Mouse (Mus musculus) right cerebral cortex, postnatal 36 days (tissue): ENCODE data around the gene Mpdu1.
"Not testable (repeated sequence)": the region's sequence is repeated elsewhere in the genome, so short reads cannot be mapped to it uniquely, and the experiment has no call there.

Experiments used
- DNase-seq, 2 experiments: peaks; one replicate each; pipeline ENCODE4 v3.0.0; 2022; ENCODE audit warnings: low spot score in 2 of 2, mixed read lengths in 1 of 2

Mpdu1 gene

DNA sequence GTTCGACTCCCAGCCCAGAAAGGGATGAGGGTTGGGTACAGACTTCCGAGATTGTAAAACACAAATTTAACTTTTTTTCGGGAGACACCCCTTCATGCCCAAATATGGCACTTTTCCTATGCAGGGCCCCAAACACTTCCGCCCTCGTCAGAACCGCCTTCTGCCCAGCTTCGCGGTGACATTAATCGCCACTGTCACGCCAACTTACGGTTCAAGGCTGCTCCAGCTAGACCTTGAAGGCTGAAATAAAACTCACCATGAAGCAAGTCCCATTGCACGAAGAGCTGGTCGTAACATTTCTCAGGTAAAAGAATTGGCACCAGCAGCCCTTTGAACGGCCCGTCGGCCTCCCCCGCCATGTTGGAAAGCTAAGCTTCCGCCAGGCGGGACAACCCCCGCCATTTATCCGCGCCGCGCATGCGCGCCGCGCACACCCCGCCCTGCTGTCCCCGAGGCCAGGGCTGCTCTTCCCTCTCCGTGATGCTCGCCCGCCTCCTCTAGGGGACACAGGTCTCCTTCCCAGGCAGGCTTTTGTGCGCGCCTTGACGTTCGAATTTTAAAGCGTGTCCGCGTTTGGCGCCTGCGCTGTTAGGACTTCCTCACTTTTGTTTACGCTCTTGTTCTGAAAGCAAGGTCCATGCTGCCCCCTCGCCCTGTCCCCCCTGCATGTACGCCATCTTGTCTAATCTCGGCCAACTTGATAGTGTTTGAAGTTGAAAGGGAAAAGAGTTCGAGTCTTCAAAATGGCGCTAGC lies at the start of gene Mpdu1:
Gene Mpdu1 (minus strand): TSS at position 430 of the 754 bp plus-strand sequence.
- peak; percentile 91 to 94 for DNase-seq

DNA sequence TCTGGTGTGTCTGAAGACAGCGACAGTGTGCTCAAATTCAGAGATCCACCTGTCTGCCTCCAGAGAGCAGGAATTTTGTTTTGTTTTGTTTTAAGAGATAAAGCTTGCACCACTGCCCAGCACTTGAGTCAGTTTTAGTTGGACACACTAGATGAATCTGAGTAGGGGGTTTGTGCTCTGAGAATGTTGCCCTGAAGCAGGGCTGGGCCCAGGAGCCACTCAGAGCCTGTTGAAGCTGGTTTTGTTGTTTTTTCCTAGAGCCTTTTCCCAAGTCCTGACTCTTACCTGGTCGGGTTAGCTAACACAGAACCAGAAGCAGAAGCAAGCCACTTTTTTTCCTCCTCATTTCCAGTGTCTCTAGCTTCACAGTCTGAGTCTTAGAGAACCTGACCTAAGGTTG lies 48.6 kb upstream of the Mpdu1 start:
- no peak for DNase-seq

DNA sequence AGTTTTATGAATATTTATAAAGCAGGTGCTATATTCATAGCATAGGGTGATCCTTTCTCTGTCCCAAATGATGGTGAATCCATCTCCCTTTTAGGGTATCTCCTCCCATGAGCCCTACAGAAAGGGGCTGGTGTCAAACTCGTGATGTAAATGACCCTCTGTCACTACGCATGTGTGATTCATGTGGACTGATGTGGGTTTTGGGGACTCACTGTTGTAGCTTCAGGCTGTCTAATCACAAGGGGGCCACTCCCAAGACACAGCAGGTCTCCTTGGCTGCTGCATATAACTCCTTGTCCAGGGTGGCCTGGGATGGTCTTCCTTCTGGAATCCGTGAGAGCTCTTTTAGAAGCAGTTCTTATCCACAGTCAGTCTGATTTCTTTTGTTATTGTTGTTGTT lies 48.0 kb upstream of the Mpdu1 start:
- no peak for DNase-seq

DNA sequence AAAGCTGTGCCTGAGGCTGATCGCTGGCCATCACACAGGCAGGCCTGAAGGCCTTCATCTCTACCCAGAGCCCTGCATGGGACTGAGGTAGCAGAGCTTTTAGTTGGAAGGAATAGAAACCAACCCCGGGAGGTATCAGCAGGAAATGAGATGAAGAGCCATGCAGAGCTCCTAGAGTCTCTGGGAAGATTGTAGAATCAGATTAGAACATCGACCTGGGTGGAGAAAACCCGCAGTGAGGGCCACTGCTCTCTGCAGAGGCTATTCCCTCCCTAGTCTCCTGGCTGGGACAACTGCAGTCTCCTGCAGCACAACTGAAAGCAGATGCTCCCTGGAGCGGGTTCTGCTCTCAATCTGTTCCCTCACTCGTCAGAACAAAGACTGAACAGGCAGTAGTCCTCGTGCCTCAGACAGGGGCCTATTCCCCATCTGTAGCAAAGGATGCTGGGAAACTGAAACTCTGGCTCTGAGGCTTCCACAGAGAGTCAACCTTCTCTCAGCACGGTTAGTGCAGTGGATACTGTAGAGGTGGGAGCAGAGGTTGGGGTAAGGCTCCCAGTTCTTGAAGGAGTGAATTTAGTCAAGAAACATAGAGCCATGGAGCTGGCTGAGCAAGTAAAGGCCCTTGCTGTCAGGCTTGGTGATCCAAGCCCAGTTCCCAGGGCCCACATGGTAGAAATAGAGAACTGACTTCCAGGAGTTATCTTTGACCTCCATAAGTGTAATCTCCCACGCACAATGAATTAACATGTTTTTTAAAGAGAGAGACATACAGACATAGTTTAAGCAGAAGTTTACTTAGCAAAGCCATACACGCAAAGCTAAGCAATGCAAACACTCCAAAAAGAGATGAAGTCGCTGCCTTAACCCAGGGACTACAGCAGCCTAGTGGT lies 47.4 kb upstream of the Mpdu1 start:
- DNase-seq, result no peak

DNA sequence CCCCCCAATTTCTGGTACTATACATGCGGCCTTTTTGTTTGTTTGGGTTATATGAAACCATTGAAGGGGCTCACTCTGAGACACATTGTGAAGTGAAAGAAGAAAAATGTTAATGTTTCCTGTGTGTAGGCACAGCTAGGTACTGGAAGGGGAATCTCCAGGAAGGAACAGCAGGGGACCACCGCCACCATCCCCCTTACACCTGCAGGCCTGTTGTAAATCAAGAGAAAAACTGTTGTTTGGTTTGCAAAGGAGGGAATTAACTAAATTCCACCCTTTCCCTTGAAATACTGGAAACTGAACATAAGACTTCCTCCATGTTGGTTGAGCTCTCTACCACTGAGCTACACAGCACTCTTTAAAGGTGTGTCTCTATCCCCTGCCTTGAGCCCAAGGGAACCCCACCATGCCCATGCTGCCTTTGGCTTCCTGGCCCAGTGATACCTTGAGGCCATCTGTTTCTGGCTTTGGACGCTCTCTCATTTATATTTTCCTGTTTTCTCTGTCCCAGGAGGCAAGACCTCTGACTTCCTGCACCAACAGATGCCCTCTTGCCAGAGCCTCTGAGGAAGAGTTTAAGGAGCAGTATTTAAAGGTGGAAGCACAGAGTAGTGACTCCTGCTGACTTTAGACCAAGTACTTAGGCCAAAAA lies 46.3 kb upstream of the Mpdu1 start:
- no peak for DNase-seq

DNA sequence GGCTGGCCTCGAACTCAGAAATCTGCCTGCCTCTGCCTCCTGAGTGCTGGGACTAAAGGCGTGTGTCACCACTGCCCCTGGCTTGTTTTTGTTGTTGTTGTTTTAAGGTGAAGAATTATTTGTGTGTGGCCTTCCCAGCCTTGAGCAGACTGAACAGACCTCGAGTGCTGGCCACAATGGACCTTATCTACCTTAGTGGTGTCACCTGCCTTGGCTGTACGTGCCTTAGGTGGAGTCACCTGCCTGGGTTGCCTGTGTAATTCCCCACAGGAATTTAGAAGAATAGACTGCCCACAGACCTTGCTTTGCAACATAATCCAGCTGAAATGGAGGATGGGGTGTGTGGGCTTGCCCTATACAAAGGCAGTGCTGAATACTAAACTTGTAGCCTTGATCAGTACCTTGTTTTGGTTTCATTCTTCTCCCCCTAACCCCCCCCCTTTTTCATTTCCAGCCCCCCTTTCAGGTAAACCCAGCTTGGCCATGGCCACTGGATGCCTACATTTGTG lies 45.5 kb upstream of the Mpdu1 start:
- DNase-seq, result no peak

DNA sequence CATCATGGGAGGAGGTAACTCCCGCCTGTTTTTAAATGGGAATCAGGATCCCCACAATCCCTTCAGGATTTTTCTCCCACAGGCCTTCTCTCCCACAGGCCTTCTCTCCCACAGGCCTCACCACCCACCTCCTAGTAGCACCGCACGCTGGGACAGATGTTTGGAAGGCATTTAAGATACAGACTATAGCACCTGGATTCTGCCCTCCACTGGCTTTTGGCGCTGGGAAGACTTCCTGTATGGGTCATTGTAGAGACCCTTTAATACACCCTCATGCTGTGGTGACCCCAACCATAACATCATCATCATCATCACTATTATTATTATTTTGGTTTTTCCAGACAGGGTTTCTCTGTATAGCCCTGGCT lies 45.0 kb upstream of the Mpdu1 start:
- DNase-seq, result no peak

DNA sequence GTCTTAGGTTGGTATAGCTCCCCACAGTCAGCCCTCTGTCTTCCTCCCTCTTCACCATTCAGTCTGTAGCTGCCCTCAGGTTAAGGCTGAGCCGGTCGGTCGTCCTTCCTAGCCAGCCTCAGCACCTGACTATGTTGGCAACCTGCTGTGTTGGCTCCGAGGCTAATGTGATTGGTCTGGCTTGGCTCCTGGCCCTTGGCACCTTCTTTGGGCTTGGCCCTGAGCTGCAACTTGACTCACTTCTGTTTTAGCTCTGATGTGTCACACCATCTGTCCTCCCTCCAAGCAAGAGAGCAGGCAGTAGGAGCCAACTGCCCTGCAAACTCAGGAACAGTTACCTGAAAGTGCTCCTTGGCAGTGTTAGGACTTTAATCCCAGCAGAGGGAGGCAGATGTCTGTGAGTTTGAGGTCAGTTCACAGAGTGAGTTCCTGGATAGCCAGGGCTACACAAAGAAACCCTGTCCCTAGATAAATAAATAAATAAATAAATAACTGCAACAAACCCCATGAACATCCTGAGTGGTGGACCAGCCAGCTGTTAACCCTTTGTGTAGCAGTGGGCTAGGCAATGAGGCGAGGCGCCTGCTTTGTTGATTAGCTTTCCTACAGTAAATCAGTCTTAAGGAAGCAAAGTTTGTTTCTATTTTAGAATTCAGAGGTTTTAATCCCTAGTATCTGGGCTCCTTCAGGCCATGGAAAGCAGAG lies 44.5 kb upstream of the Mpdu1 start:
- no peak for DNase-seq

DNA sequence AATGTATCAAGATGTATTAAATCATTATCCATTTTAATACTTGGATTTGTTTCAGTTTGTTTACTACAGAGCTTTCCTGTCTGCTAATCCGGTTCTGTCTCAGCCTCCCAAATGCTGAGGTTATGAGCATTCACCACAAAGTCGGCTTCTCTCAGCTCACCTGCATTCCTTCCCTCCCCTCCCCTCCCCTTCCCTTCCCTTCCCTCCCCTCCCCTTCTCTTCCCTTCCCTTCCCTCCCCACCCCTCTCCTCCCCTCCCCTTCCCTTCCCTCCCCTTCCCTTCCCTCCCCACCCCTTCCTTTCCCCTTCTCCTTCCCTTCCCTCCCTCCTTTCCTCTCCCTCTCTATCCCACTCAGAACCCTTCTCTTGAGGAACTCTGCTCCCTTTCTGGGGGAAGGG lies 42.2 kb upstream of the Mpdu1 start:
- no peak for DNase-seq

DNA sequence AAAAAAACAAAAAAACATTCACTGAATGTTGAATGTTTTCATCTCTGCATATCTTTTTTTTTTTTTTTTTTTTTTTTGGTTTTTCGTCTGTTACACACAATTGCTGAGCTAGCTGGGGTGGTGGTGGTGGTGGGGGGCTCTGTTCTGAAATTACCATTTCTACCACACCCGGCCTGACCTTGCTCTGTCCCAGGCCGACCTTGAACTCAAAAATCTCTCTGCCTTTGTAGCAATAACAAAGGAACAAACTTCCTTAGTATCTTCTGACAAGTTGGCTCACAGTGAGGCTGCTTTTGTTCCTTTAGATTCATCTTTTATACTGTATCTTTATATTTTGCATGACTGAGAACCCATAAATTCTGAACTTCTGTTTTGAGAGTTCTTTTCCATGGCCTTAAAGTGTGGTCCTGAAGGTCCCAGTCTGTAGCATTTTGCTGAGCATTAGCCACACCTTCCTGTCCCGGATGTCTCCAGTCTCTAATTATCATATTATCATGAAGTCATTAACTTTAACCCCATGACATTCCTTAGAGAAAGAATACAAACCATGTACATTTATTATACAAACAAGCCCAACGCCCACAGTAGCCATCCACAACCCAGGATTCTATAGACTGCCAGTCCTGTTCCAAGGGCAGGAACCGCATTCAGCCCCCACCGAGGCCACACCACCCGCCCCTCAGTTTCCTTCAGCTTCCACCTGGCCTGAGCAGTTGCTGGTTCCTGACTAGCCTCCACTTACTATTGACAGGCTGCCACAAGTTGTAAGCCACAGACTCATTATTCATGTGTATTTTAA lies 41.6 kb upstream of the Mpdu1 start:
- DNase-seq, result no peak

DNA sequence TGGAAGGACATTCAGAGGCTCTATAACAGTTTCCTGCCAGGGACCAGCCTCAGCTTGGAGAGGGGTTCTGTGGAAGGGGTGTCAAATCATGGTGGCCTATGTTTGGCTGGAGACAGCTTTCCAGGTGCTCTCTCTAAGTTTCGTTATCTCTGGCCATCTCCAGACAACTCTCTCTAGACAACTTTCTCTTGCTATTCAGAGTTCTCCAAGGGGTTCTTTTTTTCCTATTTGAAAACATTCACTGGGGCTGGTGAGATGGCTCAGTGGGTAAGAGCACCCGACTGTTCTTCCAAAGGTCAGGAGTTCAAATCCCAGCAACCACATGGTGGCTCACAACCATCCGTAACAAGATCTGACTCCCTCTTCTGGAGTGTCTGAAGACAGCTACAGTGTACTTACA lies 40.9 kb upstream of the Mpdu1 start:
- DNase-seq, result not testable (repeated sequence)

DNA sequence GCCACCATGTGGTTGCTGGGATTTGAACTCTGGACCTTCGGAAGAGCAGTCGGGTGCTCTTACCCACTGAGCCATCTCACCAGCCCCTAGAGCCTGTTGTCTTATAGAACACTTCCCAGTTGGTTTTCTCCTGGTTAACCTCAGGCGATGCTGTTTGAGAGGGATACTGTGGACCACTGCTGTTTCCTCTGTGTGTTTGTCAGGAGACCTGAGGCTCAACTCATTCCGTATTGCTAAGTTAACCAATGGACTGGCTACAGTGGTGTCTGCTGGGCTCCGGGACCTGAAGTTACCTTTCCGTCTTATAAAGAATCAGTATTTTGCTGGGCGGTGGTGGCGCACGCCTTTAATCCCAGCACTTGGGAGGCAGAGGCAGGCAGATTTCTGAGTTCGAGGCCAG lies 40.4 kb upstream of the Mpdu1 start:
- not testable (repeated sequence) for DNase-seq

DNA sequence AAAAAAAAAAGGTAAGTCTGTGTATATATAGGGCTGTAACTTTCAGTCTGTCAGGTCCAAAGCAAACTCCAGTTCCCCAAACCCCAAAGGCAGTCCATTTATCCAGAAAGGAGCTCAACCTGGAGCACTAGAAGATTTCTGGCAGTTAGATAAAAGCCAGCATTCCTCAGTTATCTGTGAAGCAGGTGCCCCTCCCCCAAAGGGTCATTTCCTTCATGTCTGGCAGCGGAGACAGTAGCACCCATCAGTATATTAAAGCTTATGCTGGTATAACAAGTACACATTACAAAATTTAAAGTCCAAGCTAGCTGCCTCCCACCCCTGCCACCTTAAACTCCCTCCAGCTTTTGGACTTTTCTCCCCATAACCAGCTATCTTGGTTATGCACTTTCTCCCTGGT lies 37.2 kb upstream of the Mpdu1 start:
- DNase-seq, result no peak

DNA sequence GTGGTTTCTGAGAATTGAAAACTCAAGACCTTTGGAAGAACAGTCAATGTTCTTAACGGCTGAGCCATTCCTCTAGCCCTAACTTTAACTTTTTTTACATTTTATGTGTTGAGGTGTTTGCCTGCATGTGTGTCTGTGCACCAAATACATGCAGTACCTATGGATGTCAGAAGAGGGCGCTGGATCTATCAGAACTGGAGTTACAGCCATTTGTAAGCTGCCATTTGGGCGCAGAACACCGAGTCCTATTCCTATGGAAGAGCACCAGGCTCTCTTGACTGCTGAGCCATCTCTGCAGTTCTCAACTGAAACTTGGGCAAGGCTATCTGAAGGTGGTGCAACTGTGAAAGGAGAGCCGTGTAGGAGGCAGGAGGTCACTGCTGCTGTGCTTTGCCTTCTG lies 36.1 kb upstream of the Mpdu1 start:
- no peak for DNase-seq

DNA sequence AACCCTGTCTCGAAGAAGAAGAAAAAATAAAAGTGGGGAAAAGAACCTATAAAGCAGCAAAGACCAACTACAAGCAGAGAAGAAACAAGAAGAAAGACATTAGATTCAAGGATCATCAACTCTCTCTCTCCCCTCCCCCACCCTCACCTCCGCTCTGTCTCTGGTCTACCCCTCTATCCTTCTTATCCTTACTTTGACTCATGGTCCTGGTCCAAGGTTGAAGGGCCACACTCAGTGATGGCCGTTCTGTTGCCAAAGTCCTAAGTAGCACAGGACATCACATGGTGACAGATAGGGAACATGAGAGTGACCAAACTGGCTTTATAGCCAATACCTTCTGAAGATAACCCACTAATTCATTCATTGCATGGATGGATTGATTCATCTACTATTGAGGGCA lies 35.0 kb upstream of the Mpdu1 start:
- no peak for DNase-seq

DNA sequence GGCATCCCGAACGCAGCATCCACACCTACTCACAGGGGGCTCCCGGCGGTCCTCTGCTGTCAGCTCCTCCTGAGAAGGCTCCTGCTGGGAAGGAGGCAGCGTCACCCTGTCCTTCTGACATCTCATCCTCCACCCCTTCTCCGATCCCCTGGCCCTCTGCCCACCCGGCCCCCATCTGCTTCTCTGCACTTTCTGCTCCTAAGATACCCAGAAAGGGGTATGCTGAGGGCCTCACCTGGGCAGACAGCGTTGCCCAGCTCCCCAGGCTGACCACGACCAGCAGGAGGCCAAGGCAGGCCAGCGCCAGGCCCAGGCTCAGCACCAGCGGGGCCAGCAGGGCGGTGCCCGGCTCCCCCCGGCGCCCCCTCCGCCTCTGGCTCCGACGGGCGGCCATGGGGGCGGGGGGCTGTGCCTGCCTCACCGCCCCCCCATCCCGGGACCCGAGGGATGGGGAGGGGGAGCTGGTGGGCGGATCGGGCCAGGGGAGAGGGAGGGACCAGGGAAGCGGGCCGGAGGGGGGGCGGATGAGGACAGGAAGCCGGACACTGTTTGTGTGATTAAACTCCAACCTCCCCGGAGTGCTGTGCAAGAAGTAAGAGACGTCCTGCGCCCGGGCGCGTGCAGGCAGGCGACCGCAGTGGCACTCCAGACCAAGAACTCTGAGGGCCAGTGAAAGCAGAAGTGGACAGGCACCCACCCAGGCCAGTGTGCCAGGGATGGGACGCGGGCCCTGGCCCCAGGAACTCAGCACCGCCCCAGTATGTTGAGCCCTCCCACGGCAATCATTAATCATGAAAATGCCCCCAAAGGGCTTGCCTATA lies 33.1 kb upstream of the Mpdu1 start, which contains the start of the genes Tnfsf12 and Tnfsfm13:
Gene Tnfsf12 (minus strand): TSS at position 489 of the 821 bp plus-strand sequence.
Gene Tnfsfm13 (minus strand): TSS at position 738 of the 821 bp plus-strand sequence.
- no peak for DNase-seq

DNA sequence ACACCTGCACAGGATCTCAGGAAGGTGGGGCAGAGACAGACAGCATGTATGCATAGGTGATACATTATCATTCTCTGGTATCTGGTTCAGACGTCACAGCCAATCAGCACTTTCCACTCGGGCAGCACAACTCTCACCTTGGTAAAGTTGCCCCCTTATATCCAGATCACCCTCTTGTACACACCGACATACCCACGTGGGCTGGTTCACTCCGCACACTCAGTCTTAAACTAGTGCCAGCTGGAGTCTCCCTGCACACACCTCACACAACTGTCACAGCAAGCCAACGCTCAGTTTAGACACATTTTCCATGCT lies 32.6 kb upstream of the Mpdu1 start:
- DNase-seq, result no peak

DNA sequence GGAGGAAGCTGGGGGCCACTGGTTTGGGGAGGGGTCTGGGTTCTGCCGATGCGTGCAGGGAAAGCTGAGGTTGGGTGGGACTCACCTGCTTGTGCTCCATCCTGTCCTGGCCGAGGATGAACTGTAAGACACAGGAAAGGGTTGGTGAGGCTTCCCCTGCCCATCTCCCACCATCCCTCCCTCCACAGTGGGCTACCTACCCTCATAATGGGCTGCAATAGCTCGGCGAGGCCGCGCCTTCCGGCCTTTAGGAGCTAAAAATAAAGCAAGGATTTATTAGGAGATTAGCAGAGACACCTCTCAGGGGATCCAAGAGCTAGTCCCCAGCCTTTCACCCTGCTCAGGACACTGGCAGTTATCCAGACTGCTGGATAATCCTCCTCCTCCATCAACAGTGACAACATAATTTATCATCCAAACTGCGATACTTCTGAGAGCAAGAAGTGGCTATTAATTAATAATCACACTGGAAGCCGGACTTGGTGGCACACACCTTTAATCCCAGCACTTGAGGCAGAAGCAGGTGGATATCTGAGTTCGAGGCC lies 31.1 kb upstream of the Mpdu1 start:
- DNase-seq, result no peak

DNA sequence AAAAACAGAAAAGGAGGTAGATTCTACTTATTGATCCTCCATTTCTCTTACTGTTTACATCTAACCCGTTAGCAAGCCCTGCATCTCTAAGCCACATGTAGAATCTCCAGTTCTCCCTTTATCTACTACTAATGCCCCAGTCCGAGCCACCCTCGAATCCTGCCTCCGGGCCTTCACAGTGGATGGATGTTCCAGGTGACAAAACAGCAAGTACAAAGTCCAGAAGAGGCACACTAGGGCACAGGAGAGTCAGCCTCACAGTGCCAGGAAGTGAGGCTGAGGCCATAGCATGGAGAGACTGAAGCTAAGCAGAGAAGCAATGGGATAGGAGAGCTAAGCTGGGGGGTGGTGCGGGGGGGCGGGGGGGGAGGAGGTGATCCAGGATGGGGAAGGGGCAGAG lies 30.4 kb upstream of the Mpdu1 start:
- DNase-seq, result no peak
